Mouse (Mus musculus): ENCODE measurements around the gene Gm21987.

DNA sequence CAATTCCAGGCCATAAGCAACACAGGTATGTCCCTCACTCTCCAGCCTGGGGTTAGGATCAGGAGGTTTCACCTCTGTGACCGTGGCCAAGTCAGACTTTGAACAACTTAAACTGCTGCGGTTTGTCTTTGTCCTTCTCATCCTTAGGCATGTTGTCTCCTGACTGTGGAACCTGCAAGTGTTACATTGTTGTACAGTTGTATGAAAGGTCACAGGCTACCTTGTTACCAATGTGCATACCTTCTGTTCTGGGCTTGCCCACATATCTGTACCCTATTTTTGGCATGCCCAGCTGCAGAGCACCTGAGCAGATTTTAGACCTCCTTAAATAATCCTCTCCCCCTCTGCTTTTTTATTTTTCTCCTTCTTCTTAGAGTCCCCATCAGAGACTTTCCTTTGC lies 12.4 kb downstream of the Gm21987 start:
- TF ChIP-seq CTCF (IDR thresholded peaks at IDR 0.05; ENCODE audit: insufficient read depth, low read depth, low read length) (no peak), POLR2A (IDR thresholded peaks at IDR 0.05; ENCODE audit: insufficient read depth, low read depth, low read length) (no peak)
